Mouse (Mus musculus): ENCODE results near the gene Paqr7. TPM values are rescaled to one million over a fixed set of nuclear protein-coding genes. Genes with fewer than 3 reads are reported as not detected.

Gene Paqr7
- 33.4 TPM for polyA plus RNA-seq (2017; shearing (Covaris generic))

DNA sequence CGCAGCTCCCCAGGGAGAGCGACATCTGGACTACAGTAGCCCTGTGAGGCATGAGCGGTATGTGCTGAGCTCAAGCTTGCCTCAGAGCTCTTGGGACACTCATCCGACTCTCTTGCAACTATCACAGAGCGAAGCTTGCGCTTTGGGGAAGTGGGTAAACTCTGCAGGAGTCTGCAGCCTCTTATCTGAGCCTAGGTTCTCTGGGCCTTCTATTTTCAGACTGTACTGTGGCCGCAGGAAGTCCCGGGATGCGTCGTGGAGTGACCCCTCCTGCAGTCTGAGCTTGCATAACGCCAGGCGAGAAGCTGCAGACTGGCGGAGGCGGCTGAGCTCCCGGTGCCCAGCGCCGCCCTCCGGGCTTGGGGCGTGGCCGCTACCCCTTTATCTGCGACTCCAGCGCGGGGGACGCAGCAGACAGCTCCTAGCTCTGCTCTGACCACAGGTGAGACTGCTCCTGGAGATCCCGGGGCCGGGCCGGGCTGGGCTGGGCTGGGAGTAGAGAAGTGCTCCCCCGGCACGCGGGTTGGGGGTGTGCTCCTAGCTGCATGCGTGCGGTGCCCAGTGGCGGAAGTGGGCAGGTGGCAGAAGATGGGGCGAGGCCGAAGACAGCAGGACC lies at the start of gene Paqr7:
Paqr7 (plus strand) TSS at position 103 of the 616 bp plus-strand sequence.

DNA sequence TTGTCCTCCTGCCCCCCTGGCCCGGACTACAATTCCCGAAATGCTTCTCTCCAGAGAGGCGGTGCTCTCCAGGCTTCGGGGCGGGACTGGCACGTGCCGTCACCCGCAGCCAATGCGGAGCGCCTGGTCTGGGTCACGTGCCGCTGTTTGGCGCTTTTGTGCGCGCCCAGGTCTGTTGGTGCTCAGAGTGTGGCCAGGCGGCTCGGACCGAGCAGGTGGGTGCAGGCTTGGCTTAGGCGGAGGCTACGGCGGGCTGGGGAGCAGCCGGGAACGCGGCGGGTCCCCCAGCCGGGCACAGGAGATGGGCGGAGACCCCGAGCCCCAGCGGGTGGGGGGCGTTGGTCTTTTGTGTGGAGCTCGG lies 28.3 kb upstream of the Paqr7 start, which contains the start of gene Stmn1:
Stmn1 (plus strand) TSS at position 106 of the 361 bp plus-strand sequence.

DNA sequence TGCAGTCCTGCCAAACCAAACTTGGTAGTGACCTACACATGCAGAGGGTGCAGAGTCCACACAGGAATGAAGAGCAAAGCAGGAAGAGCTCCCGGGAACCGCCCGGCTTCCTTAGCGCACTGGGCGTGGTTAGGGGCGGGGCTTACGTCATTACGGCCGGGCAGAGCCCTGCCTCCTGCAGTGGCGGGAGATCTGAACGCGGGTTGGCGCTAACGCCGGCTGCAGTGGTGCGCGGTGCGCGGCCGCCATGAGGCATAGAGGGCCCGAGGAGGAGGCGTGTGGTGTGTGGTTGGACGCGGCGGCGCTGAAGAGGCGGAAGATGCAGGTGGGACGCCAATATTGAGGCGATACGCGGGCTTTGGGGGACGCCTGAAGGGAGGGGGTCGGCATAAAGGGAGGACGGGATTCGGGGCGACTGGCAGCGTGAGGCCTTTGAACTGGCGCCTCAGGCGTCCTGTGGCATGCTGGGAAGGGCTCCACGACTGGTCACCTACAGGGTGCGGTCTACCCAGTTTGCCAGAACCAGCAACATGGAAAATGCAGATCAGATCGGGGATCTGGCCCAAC lies 14.4 kb downstream of the Paqr7 start, which contains the start of gene Aunip:
Aunip (plus strand) TSS at position 155 of the 567 bp plus-strand sequence.

GRCm38 (mm10) chr4:134534932-134535786 lies 38.7 kb downstream of the Paqr7 start, which contains the start of gene Mtfr1l:
Gene Mtfr1l, minus strand, starts transcription at chr4:134535387.

DNA sequence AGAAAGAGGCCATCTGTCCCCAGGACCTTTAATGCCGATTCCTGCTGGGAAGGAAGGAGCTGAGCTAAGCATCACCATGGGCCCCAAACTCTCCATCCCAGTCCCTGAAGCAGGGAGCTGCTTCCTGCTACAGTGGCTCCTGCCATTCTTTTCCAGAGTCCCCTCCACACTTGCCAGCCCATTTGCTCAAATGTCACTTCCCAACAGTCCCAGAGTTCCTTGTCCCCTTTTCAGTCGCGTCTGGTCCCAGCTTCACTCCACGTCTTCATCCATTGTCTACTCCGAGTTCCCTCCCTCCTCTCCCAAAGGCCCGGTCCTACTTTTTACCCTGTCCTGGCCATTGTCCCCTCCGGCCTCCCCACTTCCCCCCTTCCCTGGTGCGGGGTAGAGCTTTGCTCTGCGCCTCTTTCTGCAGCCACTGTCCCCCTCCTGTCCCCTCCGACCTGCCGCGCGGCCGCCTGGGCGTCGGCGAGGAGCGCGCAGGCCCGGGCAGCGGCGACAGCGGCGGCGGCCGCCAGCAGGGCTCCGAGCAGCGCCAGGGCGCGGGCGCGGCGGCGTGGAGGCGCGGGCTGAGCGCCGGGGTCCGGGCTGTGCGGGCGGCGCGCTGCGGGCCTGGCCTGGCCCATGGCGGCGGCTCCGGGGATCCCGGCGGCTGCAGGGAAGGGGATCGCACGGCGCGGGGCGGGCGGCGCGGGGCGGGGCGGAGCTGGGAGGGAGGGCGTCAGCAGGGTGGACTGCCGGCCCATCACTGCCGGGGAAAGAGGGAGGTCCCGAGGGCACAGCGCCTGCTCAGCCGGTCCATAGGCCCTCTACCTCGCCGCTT lies 55.2 kb downstream of the Paqr7 start, which contains the start of gene Selenon:
Selenon (minus strand) TSS at position 673 of the 823 bp plus-strand sequence.

Other genes with a start within 250 kb of the Paqr7 start
- not detected for gene Gm30191, start 249.8 kb upstream of the Paqr7 start, polyA plus RNA-seq (2017; shearing (Covaris generic))
- gene Grrp1, start 242.6 kb upstream of the Paqr7 start, polyA plus RNA-seq (2017; shearing (Covaris generic)): not detected
- gene Pdik1l, start 208.8 kb upstream of the Paqr7 start, polyA plus RNA-seq (2017; shearing (Covaris generic)): 27.9 TPM
- not detected for gene Trim63, start 181.6 kb upstream of the Paqr7 start, polyA plus RNA-seq (2017; shearing (Covaris generic))
- gene Slc30a2, start 153.5 kb upstream of the Paqr7 start, polyA plus RNA-seq (2017; shearing (Covaris generic)): 1.1 TPM
- gene Extl1, start 112.8 kb upstream of the Paqr7 start, polyA plus RNA-seq (2017; shearing (Covaris generic)): 2.0 TPM
- gene Pafah2, start 100.4 kb upstream of the Paqr7 start, polyA plus RNA-seq (2017; shearing (Covaris generic)): 2.5 TPM
- gene Stmn1, start 28.4 kb upstream of the Paqr7 start, polyA plus RNA-seq (2017; shearing (Covaris generic)): 89.1 TPM
- 0.91 TPM for gene Aunip, start 14.3 kb downstream of the Paqr7 start, polyA plus RNA-seq (2017; shearing (Covaris generic))
- gene Mtfr1l, start 38.7 kb downstream of the Paqr7 start, polyA plus RNA-seq (2017; shearing (Covaris generic)): 129 TPM
- gene Selenon, start 55.5 kb downstream of the Paqr7 start, polyA plus RNA-seq (2017; shearing (Covaris generic)): 1.2 TPM
- 1.0 TPM for gene Man1c1, start 207.6 kb downstream of the Paqr7 start, polyA plus RNA-seq (2017; shearing (Covaris generic))

Data from inflammation-experienced regulatory T-cells, adult 16 weeks (primary cell).